Mouse (Mus musculus) embryonic fibroblast, embryonic 13.5 days (primary cell): ENCODE data around the gene Olfr2.

Experiments
- CTCF ChIP-seq: IDR thresholded peaks from 2 replicates; pipeline ENCODE4 v1.5.1; 2011; ENCODE audit warnings: mild to moderate bottlenecking, control low read depth, low read length, moderate library complexity, borderline replicate concordance; ENCODE audit not compliant: insufficient read depth
- POLR2A ChIP-seq: IDR thresholded peaks from 2 replicates; pipeline ENCODE4 v1.6.1; 2011; ENCODE audit warnings: low read depth, mild to moderate bottlenecking, control low read depth, low read length, moderate library complexity

- no peak for TF ChIP-seq CTCF
- TF ChIP-seq POLR2A: no peak
Observed at GRCm38 (mm10) chr7:107045833-107046232, 40.0 kb upstream of the Olfr2 start.
